Mouse (Mus musculus) heart, postnatal 14 days (tissue): ENCODE data around the gene Tubg1. TPM values are rescaled to one million over a fixed set of nuclear protein-coding genes. Genes with fewer than 3 reads are reported as not detected.
A peak's percentile ranks its signal among the peaks of the same experiment; 100 is the strongest.
"Not testable (repeated sequence)": the region's sequence is repeated elsewhere in the genome, so short reads cannot be mapped to it uniquely, and the experiment has no call there.

Source experiments
- DNase-seq, 2 experiments: peaks; one replicate each; pipeline ENCODE4 v3.0.0; 2021 to 2022
- intact Hi-C: fragments of 180-260 bp; cut with DNase I; formaldehyde crosslinking; loops from one replicate; pipeline ENCODE4 v1.15.1; 2025
- total RNA-seq, 2 experiments: library from RNA; stranded (reverse); gene quantifications; 2 replicates each; pipeline ENCODE4 v1.2.3; 2021

Tubg1 gene
- total RNA-seq, 2 experiments from 2014 or later, result 20.9 to 25.8 TPM

GRCm38 (mm10) chr11:101134217-101134865, 14.6 kb downstream of the Tubg1 start:
- intact Hi-C loops, result no loop called here
- peak in 1 of 2 experiments; percentile 32 for DNase-seq

GRCm38 (mm10) chr11:101137000-101137399, 17.3 kb downstream of the Tubg1 start:
- intact Hi-C loops, result no loop called here
- DNase-seq, result no peak

GRCm38 (mm10) chr11:101138536-101139181, 18.9 kb downstream of the Tubg1 start:
- intact Hi-C loops, result no loop called here
- peak in 1 of 2 experiments; percentile 25 for DNase-seq

GRCm38 (mm10) chr11:101140164-101140819, 20.6 kb downstream of the Tubg1 start:
- peak in 1 of 2 experiments; percentile 30 for DNase-seq
- intact Hi-C loops, result no loop called here

DNA sequence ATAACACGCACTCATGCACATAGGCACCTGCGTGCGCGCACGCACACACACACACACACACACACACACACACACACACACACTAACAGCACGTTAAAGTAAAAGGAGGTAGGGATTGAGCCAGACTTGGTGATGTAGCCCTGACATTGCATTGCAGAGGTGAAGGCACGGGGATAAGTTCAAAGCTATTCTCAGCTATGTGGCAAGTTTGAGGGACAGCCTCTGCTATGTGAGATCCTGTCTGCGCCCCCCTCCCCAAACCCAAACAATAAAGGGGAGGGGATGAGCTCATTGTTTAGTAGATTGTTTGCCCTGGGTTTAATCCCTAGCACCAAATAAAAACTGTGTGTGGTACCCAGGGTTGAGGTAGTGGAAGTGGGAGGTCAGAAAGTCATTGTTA, 21.4 kb downstream of the Tubg1 start:
- intact Hi-C loops, result no loop called here
- no peak for DNase-seq

DNA sequence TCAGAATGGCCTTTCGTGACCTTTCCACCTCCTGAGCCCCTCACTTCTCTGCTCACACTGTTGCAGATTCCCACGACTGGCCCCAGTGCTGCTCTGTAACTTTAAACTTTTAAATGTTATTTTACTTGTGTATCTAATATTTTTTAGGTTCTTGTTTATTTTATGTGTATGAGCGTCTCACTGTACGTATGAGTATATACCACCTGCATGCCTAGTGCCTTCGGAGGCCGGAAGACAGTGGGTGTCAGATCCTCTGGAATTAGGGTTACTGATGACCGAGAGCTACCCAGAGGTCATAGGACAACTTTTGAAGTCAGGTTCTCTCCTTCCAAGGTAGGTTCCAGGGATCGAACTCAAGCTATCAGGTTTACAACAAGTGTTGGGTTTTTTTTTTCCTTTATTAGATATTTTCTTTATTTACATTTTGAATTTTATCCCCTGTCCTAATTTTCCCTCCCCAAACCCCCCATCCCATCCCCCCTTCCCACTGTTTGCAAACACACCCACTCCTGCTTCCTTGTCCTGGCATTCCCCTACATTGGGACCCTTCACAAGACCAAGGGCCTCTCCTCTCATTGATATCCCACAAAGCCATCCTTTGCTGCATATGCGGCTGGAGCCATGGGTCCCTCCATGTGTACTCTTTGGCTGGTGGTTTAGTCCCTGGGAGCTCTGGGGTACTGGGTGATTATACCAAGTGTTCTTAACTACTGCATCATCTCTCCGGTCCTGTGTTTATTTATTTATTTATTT, 22.7 kb downstream of the Tubg1 start:
- intact Hi-C loops, result no loop called here
- no peak for DNase-seq

DNA sequence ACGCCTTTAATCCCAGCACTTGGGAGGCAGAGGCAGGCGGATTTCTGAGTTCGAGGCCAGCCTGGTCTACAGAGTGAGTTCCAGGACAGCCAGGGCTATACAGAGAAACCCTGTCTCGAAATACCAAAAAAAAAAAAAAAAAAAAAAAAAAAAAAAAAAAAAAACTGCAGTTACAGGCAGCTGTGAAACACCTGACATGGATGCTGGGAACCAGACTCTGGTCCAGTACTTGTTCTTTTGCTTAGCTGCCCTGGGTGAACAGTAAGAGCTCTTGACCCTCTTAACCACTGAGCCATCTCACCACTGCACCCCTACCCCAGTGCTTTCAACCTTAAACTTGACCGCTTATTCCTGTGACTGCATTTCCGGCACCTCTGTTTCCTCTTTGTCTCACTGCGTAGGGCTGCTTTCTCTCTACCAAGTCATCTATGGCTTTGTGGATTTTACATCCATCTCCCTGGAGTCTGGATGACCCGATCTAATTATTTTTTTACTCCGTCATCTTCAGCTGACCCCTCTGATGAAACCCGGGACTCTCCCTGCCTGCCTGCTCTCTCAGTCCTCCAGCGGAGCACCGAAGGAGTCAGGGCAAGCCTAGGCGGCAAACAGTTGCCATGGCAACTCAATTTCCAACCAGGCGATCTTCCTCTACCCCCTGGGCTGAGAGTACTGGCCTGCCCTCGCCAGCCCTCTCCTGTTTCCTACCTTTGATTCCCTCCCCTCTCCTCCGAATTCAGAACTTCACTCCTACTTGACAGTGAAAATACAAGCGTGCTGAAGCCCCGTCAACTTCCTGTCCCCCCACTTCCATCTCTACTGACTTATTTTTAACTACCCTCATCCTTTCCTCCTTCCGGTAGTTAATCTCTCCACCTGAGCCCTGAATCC, 23.8 kb downstream of the Tubg1 start:
- intact Hi-C loops, result no loop called here
- DNase-seq, result peak in 1 of 2 experiments; percentile 16

- intact Hi-C loops, result no loop called here
- no peak for DNase-seq
Observed at GRCm38 (mm10) chr11:101146377-101146776, 26.6 kb downstream of the Tubg1 start.

- intact Hi-C loops, result no loop called here
- DNase-seq, result no peak
Observed at GRCm38 (mm10) chr11:101148751-101149150, 29.0 kb downstream of the Tubg1 start.

GRCm38 (mm10) chr11:101149178-101150105, 29.7 kb downstream of the Tubg1 start:
- peak; percentile 55 to 71 for DNase-seq
- intact Hi-C loops, result no loop called here

DNA sequence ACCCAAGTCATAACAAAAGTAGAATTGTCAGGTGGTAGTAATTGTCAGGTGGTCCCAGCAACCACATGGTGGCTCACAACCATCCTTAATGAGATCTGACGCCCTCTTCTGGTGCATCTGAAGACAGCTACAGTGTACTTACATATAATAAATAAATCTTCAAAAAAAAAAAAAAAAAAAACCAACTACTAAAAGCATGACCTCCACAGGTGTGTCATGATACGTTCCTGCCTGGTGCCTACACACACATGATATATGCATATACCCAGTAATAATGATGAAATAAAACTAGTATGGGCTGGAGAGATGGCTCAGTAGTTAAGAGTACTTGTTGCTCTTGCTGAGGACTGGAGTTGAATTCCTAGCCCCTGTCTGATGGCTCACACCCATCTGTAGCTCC, 31.3 kb downstream of the Tubg1 start:
- DNase-seq, result no peak
- intact Hi-C loops, result no loop called here

DNA sequence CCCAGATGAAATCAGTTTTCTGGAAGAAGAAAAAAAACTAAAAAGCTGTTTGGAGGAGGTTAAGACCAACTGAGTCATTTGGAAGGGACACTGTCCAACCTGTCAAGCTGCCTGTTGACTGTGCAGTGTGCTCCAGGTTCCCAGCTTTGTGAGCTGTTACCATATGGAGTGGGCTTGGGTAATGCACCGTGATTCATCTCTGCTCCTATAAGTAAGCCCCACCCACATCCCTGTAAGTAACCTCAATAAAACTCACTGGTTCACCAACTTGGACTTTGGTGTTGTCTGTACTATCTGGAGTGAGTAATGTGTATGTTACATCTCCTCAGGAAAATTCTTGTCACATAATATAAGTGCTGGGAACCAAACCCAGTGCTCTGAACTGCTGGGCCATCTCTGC, 33.1 kb downstream of the Tubg1 start:
- DNase-seq, result no peak
- intact Hi-C loops, result no loop called here

DNA sequence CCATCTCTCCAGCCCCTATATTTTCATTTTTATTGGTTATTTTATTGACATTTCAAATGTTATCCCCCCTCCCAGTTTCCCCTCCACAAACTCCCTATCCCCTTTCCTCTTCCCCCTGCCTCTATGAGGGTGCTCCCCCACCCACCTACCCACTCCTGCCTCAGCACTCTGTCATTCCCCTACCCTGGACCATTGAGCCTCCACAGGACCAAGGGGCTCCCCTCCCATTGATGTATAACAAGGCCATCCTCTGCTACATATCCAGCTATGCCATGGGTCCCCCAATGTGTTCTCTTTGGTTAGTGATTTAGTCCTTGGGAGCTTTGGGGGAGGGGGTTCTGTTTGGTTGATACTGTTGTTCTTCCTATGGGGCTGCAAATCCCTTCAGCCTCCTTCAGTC, 34.9 kb downstream of the Tubg1 start:
- intact Hi-C loops, result no loop called here
- no peak for DNase-seq

GRCm38 (mm10) chr11:101155151-101155550, 35.4 kb downstream of the Tubg1 start:
- no peak for DNase-seq
- intact Hi-C loops, result no loop called here

GRCm38 (mm10) chr11:101155728-101156371, 36.1 kb downstream of the Tubg1 start, which contains the start of gene Tubg2:
TSS of gene Tubg2 (plus strand) at chr11:101155907.
- intact Hi-C loops, result no loop called here
- DNase-seq, result peak; percentile 54 to 69

DNA sequence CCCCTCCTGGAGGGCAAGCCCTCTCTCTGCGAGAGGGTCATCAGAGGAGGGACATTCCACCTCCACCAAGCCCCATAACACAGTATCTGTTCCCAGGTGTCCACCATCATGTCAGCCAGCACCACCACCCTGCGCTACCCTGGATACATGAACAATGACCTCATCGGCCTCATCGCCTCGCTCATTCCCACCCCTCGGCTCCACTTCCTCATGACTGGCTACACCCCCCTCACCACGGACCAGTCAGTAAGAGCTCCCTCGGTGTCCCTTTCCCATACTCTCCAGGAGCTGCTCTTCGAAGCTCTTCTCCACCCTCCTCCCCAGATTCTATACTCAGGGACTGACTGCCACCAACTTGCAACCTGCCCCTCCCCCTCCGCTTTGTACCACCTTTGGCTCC, 40.4 kb downstream of the Tubg1 start:
- intact Hi-C loops, DNase-seq: not testable (repeated sequence)

GRCm38 (mm10) chr11:101160981-101161505, 41.3 kb downstream of the Tubg1 start:
- intact Hi-C loops, DNase-seq: not testable (repeated sequence)

DNA sequence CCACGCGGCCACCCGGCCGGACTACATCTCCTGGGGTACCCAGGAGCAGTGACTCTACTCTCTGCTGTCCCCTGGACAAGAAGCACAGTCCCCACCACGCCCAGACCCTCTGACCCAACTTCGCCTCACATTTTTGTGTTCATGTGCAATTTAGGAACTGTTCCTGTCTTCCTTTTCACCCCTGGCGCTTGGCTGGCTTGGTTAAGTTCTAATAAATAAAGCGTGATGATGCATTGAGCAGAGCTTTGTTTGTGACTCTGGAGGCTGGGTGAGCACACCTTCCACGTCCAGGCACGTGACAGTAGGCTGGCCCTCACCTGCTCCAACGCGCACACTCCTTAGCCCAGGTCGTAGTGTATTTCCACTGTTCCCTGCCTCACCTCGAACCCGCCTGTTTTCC, 41.8 kb downstream of the Tubg1 start:
- intact Hi-C loops, result no loop called here
- DNase-seq, result no peak
